Mouse (Mus musculus): ENCODE data around the gene Caskin1. TPM values are rescaled to one million over a fixed set of nuclear protein-coding genes. Genes with fewer than 3 reads are reported as not detected.
A peak's percentile ranks its signal among the peaks of the same experiment; 100 is the strongest.

Gene Caskin1
- polyA plus RNA-seq, 1 experiment: 122 TPM

DNA sequence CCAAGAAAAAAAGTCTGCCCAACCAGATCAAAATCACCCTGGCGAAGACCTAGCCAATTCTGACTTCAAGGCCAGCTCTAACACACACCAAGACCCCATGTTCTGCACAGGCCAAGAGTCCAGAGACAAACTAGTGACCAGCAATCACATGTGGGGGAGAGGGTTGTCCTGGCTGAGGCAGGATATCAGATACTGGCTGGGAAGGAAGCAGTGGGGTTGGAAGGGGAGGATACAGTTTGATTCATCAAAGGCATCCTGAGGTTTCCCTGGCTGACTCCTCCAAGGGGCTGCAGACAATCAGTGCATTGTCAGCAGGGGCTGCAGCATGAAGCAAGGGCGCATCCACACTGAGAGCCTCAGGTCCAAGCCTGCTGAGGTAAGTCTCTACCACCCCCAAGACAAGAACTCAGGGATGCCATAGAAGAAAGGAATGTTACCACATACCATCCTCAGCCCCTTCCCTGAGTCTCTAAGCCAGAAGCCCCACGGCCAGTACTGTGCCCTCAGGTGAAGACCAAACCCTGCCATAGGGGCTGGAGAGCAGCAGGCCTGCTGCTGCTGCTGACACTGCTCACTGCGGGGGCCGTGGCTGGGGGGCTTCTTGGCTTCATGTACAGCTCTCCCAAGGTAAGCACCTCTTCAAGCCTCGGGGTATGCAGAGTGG lies 14.7 kb upstream of the Caskin1 start, which contains the start of gene Bricd5:
TSS of gene Bricd5 (plus strand) at position 273 of the 664 bp plus-strand sequence.
- no peaks in the 10 kb centered on the region for H3K27me3 ChIP-seq (ENCODE audit: control insufficient read depth, insufficient read depth, low read length)
- peaks cover 24% of the 10 kb centered on the region for H3K4me1 ChIP-seq (ENCODE audit: control insufficient read depth, insufficient read depth, low read length)
- H3K4me3 ChIP-seq (replicated peaks; ENCODE audit: insufficient read depth, low read depth, low read length): peak within 1 kb of the TSS; percentile 3
- 67% methylated on average over 6 of the region's 6 CpGs for WGBS
- H3K27ac ChIP-seq (ENCODE audit: insufficient read depth, low read length): peak within 1 kb of the TSS; percentile 8; the same call in 1 of the 2 replicates
- no peak for DNase-seq
- TF ChIP-seq POLR2A (IDR thresholded peaks at IDR 0.05; ENCODE audit: borderline replicate concordance, insufficient read depth, low read length) (no peak), CTCF (IDR thresholded peaks at IDR 0.05; ENCODE audit: borderline replicate concordance, insufficient read depth, low read depth, low read length) (no peak)

DNA sequence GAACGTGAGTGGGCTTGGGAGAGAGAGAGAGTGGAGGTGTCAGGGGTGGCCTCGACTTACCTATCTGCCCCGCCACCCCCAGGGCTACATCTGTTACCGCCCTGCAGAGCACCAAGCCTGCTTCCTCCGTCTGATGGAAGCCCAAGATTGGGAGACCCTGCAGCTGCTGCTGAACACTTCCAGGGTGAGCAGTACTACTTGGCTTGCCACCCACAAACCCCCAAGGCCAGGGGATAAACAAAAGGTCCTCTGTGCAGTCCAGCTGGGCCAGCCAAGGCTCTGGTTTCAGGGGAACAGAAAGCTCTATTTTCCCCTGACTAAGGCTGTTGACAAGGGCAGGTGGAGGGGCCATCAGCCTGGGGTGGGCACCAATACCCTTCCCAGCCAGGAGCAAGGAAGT lies 13.8 kb upstream of the Caskin1 start:
- Histone ChIP-seq H3K4me3 (replicated peaks; ENCODE audit: insufficient read depth, low read depth, low read length) (no peak overlapping the region), H3K27ac (ENCODE audit: insufficient read depth, low read length) (peak overlapping the region; percentile 23; the same call in 1 of the 2 replicates), H3K4me1 (ENCODE audit: control insufficient read depth, insufficient read depth, low read length) (peaks cover 24% of the 10 kb centered on the region), H3K27me3 (ENCODE audit: control insufficient read depth, insufficient read depth, low read length) (no peaks in the 10 kb centered on the region)
- TF ChIP-seq POLR2A (IDR thresholded peaks at IDR 0.05; ENCODE audit: borderline replicate concordance, insufficient read depth, low read length): no peak
- TF ChIP-seq CTCF (IDR thresholded peaks at IDR 0.05; ENCODE audit: borderline replicate concordance, insufficient read depth, low read depth, low read length): no peak
- DNase-seq: peak in 1 of 2 experiments; percentile 43
- WGBS: 71% methylated on average over 5 of the region's 5 CpGs

DNA sequence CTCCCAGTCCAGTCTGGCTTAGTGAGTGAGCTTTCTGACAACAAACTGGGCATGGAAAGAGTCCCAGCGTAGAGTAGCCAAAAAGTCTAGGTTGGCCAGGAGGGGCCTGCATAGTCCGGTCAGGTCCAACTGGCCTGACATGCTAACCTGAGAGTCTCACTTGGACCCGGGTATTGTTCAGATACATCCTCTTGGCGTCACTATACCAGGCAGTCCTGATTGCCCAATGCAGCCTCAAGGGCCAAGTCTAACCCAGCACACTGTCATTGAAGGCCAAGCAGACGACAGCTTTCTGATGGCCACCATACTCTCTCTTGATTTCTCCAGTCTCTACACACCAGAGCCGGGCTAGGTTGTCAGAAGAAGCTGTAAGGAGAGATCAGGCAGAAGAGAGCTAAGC lies 12.8 kb upstream of the Caskin1 start:
- DNase-seq: no peak
- TF ChIP-seq POLR2A (IDR thresholded peaks at IDR 0.05; ENCODE audit: borderline replicate concordance, insufficient read depth, low read length) (no peak), CTCF (IDR thresholded peaks at IDR 0.05; ENCODE audit: borderline replicate concordance, insufficient read depth, low read depth, low read length) (no peak)
- WGBS: 85% methylated on average over 6 of the region's 6 CpGs
- Histone ChIP-seq H3K4me1 (ENCODE audit: control insufficient read depth, insufficient read depth, low read length) (peaks cover 24% of the 10 kb centered on the region), H3K4me3 (replicated peaks; ENCODE audit: insufficient read depth, low read depth, low read length) (no peak overlapping the region), H3K27me3 (ENCODE audit: control insufficient read depth, insufficient read depth, low read length) (no peaks in the 10 kb centered on the region), H3K27ac (ENCODE audit: insufficient read depth, low read length) (no peak overlapping the region)

DNA sequence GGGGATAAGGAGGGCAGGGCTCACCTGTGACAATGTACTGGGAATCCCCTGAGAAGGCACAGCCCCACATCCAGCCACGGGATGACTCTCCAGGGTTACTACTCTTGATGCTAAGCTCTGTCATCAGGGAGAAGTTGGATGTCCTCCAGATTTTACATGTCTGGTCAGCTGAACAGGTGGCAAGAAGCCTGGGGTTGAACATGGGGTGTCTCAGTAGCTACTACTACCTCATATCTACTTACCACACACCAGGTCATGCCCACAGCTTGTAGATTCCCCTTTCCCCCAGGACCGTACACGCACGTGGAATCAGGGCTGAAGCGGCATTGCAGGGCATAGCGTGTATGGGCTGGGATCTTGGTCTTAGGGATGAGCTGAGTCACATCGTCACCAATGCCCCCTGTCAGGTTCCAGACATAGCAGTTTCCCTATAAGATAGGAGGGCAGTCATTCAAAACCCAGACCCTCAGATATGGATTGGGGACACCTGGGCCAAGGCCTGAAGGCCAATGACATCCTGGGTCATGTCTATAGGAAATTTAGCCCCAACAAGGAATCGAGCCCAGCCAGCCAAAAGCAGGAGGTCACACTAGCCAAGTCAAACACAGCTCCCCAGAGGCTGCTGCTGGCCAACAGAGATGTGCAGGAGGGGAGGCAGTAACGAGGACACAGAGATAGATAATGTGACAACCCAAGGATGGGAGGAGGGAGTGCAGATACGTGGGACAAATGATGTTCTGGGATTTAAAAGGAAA lies 12.2 kb upstream of the Caskin1 start:
- TF ChIP-seq CTCF (IDR thresholded peaks at IDR 0.05; ENCODE audit: borderline replicate concordance, insufficient read depth, low read depth, low read length) (no peak), POLR2A (IDR thresholded peaks at IDR 0.05; ENCODE audit: borderline replicate concordance, insufficient read depth, low read length) (no peak)
- no peak for DNase-seq
- 75% methylated on average over 10 of the region's 10 CpGs for WGBS
- Histone ChIP-seq H3K27ac (ENCODE audit: insufficient read depth, low read length) (no peak overlapping the region), H3K27me3 (ENCODE audit: control insufficient read depth, insufficient read depth, low read length) (no peaks in the 10 kb centered on the region), H3K4me1 (ENCODE audit: control insufficient read depth, insufficient read depth, low read length) (peaks cover 24% of the 10 kb centered on the region), H3K4me3 (replicated peaks; ENCODE audit: insufficient read depth, low read depth, low read length) (no peak overlapping the region)

DNA sequence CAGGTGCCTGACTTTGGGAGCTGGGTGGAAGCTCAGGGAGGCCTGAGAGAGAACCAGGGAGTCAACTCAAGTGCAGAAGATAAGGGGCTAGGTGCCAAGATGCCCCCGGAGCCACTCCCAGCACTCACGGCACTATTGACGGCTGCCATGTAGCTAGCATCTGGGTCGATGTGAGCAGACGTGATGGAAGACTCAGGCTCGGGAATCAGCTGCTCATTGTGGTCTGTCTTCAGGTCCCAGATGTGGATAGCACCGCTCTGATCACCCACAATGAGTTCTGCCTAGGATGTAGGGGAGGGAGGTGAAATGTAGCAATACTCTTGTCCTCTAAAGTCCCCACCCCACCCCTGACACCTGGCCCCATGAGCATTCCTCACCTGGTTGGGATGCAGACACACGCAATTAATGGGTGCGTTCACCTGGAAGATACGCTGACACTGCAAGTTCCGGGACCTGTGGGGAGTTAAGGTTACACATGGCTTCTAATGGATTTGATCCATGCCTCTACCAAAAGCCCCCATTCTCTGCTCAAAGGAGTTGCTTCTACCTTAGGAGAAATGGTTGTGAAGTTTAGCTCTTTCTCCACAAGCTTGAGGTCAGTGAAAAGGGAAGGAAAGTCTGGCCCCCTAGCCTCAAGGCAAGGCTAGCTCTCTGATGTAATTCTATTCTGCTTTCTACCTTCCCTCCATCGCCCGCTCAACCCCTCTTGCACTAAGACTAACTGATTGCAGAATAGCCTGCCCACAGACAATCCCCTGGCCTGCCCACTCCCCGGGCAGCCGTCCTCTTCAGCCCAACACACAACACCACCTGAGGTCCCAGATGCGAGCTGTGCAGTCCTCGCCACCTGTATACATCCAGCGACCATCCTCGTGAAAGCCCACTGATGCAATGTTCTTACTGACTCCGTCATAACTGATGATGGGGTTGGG lies 11.1 kb upstream of the Caskin1 start:
- peak overlapping the region; percentile 89 for H3K4me3 ChIP-seq (replicated peaks; ENCODE audit: insufficient read depth, low read depth, low read length)
- TF ChIP-seq POLR2A (IDR thresholded peaks at IDR 0.05; ENCODE audit: borderline replicate concordance, insufficient read depth, low read length): no peak
- no peak for TF ChIP-seq CTCF (IDR thresholded peaks at IDR 0.05; ENCODE audit: borderline replicate concordance, insufficient read depth, low read depth, low read length)
- H3K4me1 ChIP-seq (ENCODE audit: control insufficient read depth, insufficient read depth, low read length): peaks cover 20% of the 10 kb centered on the region

DNA sequence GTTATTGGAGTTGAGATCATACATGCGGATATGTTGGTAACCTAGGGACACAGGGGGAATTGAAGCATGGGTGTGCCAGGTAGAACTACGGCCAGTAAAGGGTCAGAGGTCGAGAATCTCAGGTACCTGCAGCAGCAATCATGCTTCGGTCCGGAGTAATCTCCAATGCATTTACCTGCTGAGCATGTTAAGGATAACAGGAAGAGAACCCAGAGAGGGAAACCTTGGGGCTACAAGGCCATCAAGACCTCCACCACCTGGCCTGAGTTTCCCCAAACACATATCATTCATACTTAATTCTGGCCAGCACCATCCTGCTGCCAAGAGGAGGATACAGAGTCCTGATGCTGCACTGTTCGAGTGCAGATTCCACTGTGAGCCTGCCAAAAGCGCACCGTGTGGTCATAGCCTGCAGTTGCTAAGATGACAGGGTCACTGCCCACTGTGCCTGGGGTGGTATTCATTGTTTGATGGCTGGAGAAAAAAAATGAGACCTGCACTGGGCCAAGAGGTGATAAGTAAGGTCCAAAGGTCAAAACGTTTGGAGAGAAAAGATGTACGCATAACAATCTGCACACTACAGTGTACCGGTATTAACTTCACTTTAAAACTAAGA lies 10.3 kb upstream of the Caskin1 start:
- H3K4me1 ChIP-seq (ENCODE audit: control insufficient read depth, insufficient read depth, low read length): peaks cover 14% of the 10 kb centered on the region
- DNase-seq: peak; percentile 52 to 58
- peak overlapping the region; percentile 73 for H3K27ac ChIP-seq (ENCODE audit: insufficient read depth, low read length)
- no peak for TF ChIP-seq POLR2A (IDR thresholded peaks at IDR 0.05; ENCODE audit: borderline replicate concordance, insufficient read depth, low read length)
- TF ChIP-seq CTCF (IDR thresholded peaks at IDR 0.05; ENCODE audit: borderline replicate concordance, insufficient read depth, low read depth, low read length): no peak; the same call in 1 of the 2 replicates
- H3K27me3 ChIP-seq (ENCODE audit: control insufficient read depth, insufficient read depth, low read length): no peaks in the 10 kb centered on the region
- 22% methylated on average over 11 of the region's 11 CpGs for WGBS
- H3K4me3 ChIP-seq (replicated peaks; ENCODE audit: insufficient read depth, low read depth, low read length): peak overlapping the region; percentile 89

More for the DNA sequence above, 11.1 kb upstream of the Caskin1 start:
- WGBS: 82% methylated on average over 20 of the region's 20 CpGs
- peak overlapping the region; percentile 73; the same call in 1 of the 2 replicates for H3K27ac ChIP-seq (ENCODE audit: insufficient read depth, low read length)
- no peak for DNase-seq
- no peaks in the 10 kb centered on the region for H3K27me3 ChIP-seq (ENCODE audit: control insufficient read depth, insufficient read depth, low read length)

All from cerebellum, adult 2 months (tissue).